ENCODE assay signal across 8 mouse cellular contexts in genomic region chr17:35704621-35705464, GRCm38 (mm10). TPM values are rescaled to one million over a fixed set of nuclear protein-coding genes. Genes with fewer than 3 reads are reported as not detected.
DNase-seq lines count a peak whose midpoint lies in the region; ATAC-seq and TF ChIP-seq lines count a peak whose summit lies in the region.

TSS of gene Ddr1 (minus strand) at chr17:35704621.

- peak; percentile 84 for DNase-seq in lung, embryonic 14.5 days
- no peak for DNase-seq in lung, postnatal 14 days
- peak in 1 of 2 experiments; percentile 42 for DNase-seq in adrenal gland, postnatal 36 days
- DNase-seq in gastrocnemius, postnatal 10 days = no peak
- peak in 1 of 2 experiments; percentile 69 for DNase-seq in left cerebral cortex, adult 8-10 months (ENCODE audit: low spot score in 2 of 2)
- DNase-seq in midbrain, embryonic 14.5 days = peak; percentile 87
- DNase-seq in thymus, postnatal 25 days = peak; percentile 56

- no peak for TF ChIP-seq CTCF in lung, embryonic 14.5 days (IDR thresholded peaks at IDR 0.05; ENCODE audit: low read depth)

- ATAC-seq in lung, embryonic 14.5 days (ENCODE audit: insufficient read depth) = peak; percentile 32
- ATAC-seq in hindbrain, embryonic 16.5 days = peak; percentile 58
- ATAC-seq in midbrain, embryonic 14.5 days (ENCODE audit: low FRiP score, low TSS enrichment) = peak; percentile 57

- H3K27ac ChIP-seq in lung, embryonic 14.5 days (ENCODE audit: low read depth) = peak within 1 kb of the TSS; percentile 95
- H3K27ac ChIP-seq in hindbrain, embryonic 16.5 days (ENCODE audit: low read depth, low read length) = peak within 1 kb of the TSS; percentile 93
- peak within 1 kb of the TSS; percentile 98 for H3K27ac ChIP-seq in midbrain, embryonic 14.5 days (replicated peaks; ENCODE audit: low read depth, low read length)

- WGBS in lung, embryonic 14.5 days = 6% methylated on average over 19 of the region's 19 CpGs
- 3% methylated on average over 19 of the region's 19 CpGs for WGBS in hindbrain, embryonic 16.5 days
- WGBS in midbrain, embryonic 14.5 days = 2% methylated on average over 19 of the region's 19 CpGs

- no peaks in the 10 kb centered on the region for H3K9me3 ChIP-seq in lung, embryonic 14.5 days (ENCODE audit: low read depth, low read length)
- no peaks in the 10 kb centered on the region for H3K9me3 ChIP-seq in hindbrain, embryonic 16.5 days (ENCODE audit: control insufficient read depth, low read length)
- H3K9me3 ChIP-seq in midbrain, embryonic 14.5 days (ENCODE audit: control insufficient read depth, low read length) = no peaks in the 10 kb centered on the region

- H3K27me3 ChIP-seq in lung, embryonic 14.5 days (ENCODE audit: insufficient read depth, low read length) = no peaks in the 10 kb centered on the region; the same call in 1 of the 2 replicates
- no peaks in the 10 kb centered on the region for H3K27me3 ChIP-seq in hindbrain, embryonic 16.5 days (replicated peaks; ENCODE audit: control insufficient read depth, insufficient read depth, low read length)
- H3K27me3 ChIP-seq in midbrain, embryonic 14.5 days (ENCODE audit: control insufficient read depth, insufficient read depth, low read length) = no peaks in the 10 kb centered on the region

- H3K36me3 ChIP-seq in lung, embryonic 14.5 days (ENCODE audit: insufficient read depth) = no peaks in the 10 kb centered on the region
- no peaks in the 10 kb centered on the region for H3K36me3 ChIP-seq in hindbrain, embryonic 16.5 days (ENCODE audit: control insufficient read depth, insufficient read depth, low read length)
- no peaks in the 10 kb centered on the region for H3K36me3 ChIP-seq in midbrain, embryonic 14.5 days (ENCODE audit: control insufficient read depth, insufficient read depth, low read length)

- H3K4me2 ChIP-seq in lung, embryonic 14.5 days = peak within 1 kb of the TSS; percentile 83
- H3K4me2 ChIP-seq in hindbrain, embryonic 16.5 days (ENCODE audit: low read length) = peak within 1 kb of the TSS; percentile 62
- peak within 1 kb of the TSS; percentile 89 for H3K4me2 ChIP-seq in midbrain, embryonic 14.5 days (ENCODE audit: low read length)

- peaks cover 19% of the 10 kb centered on the region for H3K4me1 ChIP-seq in lung, embryonic 14.5 days (ENCODE audit: insufficient read depth)
- peaks cover 26% of the 10 kb centered on the region for H3K4me1 ChIP-seq in hindbrain, embryonic 16.5 days (ENCODE audit: control insufficient read depth, insufficient read depth, low read depth, low read length)
- H3K4me1 ChIP-seq in midbrain, embryonic 14.5 days (ENCODE audit: control insufficient read depth, insufficient read depth, low read length) = peaks cover 22% of the 10 kb centered on the region

- peak within 1 kb of the TSS; percentile 32 for H3K4me3 ChIP-seq in lung, embryonic 14.5 days (ENCODE audit: low read depth, low read length)
- peak within 1 kb of the TSS; percentile 76 for H3K4me3 ChIP-seq in hindbrain, embryonic 16.5 days (ENCODE audit: low read length)
- H3K4me3 ChIP-seq in midbrain, embryonic 14.5 days (replicated peaks; ENCODE audit: low read depth, low read length) = peak within 1 kb of the TSS; percentile 77

- H3K9ac ChIP-seq in lung, embryonic 14.5 days = peak within 1 kb of the TSS; percentile 41
- peak within 1 kb of the TSS; percentile 78 for H3K9ac ChIP-seq in hindbrain, embryonic 16.5 days (ENCODE audit: low read depth, low read length)
- peak within 1 kb of the TSS; percentile 68 for H3K9ac ChIP-seq in midbrain, embryonic 14.5 days (replicated peaks; ENCODE audit: low read length)

RNA-seq across cellular contexts. Expression of gene Ddr1, which starts in this region (rescaled TPM):
- polyA plus RNA-seq in lung, embryonic 14.5 days (2014; fragmentation: Nextera tagmentation; extraction: Ambion mirVana) = 32.9 and 38.2 TPM in 2 replicates
- total RNA-seq in adrenal gland, postnatal 36 days (2021) = 10 to 100 TPM; 43.4 to 48.8 TPM
- total RNA-seq in gastrocnemius, postnatal 10 days (2021) = 10 to 100 TPM; 35.2 to 42.8 TPM
- 87.1 and 106 TPM in 2 replicates for polyA plus RNA-seq in hindbrain, embryonic 16.5 days (2015; fragmentation: Nextera tagmentation; extraction: Ambion mirVana)
- 10 to 100 TPM; 62.0 to 76.7 (median 65.9) TPM for total RNA-seq in left cerebral cortex, adult 8-10 months (2022)
- polyA plus RNA-seq in midbrain, embryonic 14.5 days (2014; fragmentation: Nextera tagmentation; extraction: Ambion mirVana) = 52.9 and 87.2 TPM in 2 replicates

Comparison
In these comparisons a context has a peak if more than half of its experiments do, and no peak if none do; other contexts are left out.
1. DNase-seq: peak in lung, embryonic 14.5 days (single experiment), midbrain, embryonic 14.5 days (single experiment) and thymus, postnatal 25 days (single experiment); none in lung, postnatal 14 days (single experiment) and gastrocnemius, postnatal 10 days (single experiment).
2. Peak in every context shown above with its lines, with median percentiles within 50 percentile points of each other: ATAC-seq, H3K27ac ChIP-seq, H3K4me2 ChIP-seq, H3K4me3 ChIP-seq and H3K9ac ChIP-seq.